Mouse (Mus musculus): ENCODE measurements at regions not wholly inside any gene's neighbourhood (a gene's known extent, or its start where the extent isn't known, plus 50 kb on each side); places are given as distances from the start of the nearest gene placed in this dataset.

DNA sequence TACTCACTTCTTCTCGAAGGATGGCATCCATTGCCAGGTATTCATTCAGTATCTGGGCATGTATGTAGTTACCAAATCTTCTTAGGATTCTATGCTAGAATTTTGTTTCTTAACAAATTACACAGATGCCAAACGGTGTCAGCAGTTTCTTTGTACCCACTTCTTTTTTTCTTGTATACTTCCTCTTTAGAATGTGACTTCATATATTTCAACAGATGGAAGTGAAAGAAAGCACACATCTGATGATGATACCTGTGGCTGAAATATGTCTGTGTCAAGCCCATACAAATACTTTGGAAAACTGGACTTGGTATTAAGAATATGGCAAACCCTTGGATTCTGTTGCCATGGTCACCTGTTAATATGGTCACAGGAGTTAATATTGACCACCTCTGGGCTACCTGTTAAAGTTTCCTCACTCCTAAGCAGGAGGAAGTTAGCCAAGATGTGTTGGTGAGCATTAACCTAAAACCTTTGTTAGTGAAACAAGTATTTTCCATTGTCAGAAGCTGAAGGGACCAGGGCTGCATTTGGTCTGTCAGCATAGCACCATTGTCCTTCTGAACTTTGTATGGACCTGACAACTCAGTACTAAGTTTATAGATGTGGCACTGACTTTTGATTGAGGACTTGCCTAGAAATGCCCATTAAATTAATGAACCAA is 269.8 kb upstream of the Tbl1xr1 start:
- TF ChIP-seq EP300 (IDR thresholded peaks at IDR 0.05; ENCODE audit: low read depth): no peak
- no peak for TF ChIP-seq CTCF (IDR thresholded peaks at IDR 0.05; ENCODE audit: low read depth)

Measured in liver, embryonic 14.5 days (tissue).